Mouse (Mus musculus) intestine, postnatal 0 days (tissue): ENCODE results near the gene Oit3. TPM values are rescaled to one million over a fixed set of nuclear protein-coding genes. Genes with fewer than 3 reads are reported as not detected.

ENCODE experiments used
- ATAC-seq: fragments of 200-750 bp; cut with Nextera tagmentation; 2 replicates; pipeline ENCODE4 v1.8.0; 2017; ENCODE audit warnings: mild to moderate bottlenecking, moderate TSS enrichment, moderate library complexity
- H3K27ac ChIP-seq: fragments of 300-500 bp; sonication (generic); 2 replicates; pipeline ENCODE4 v1.5.1; 2014; ENCODE audit warnings: mild to moderate bottlenecking, low read depth, low read length, moderate library complexity
- H3K27me3 ChIP-seq: fragments of 300-500 bp; sonication (generic); replicated peaks from 2 replicates; pipeline ENCODE4 v1.6.1; 2014; ENCODE audit warnings: low read length, mixed read lengths; ENCODE audit not compliant: control insufficient read depth, insufficient read depth
- H3K36me3 ChIP-seq: fragments of 300-500 bp; sonication (generic); 2 replicates; pipeline ENCODE4 v1.6.1; 2014; ENCODE audit warnings: mild to moderate bottlenecking, moderate library complexity; ENCODE audit not compliant: control insufficient read depth, insufficient read depth
- H3K4me1 ChIP-seq: fragments of 300-500 bp; sonication (generic); replicated peaks from 2 replicates; pipeline ENCODE4 v1.6.1; 2014; ENCODE audit warnings: antibody characterized with exemption, low read length, mixed read lengths; ENCODE audit not compliant: control insufficient read depth, insufficient read depth
- H3K4me2 ChIP-seq: fragments of 300-500 bp; sonication (generic); replicated peaks from 2 replicates; pipeline ENCODE4 v1.6.1; 2014; ENCODE audit warnings: low read depth, mild to moderate bottlenecking, moderate library complexity
- H3K4me3 ChIP-seq: fragments of 300-500 bp; sonication (generic); 2 replicates; pipeline ENCODE4 v1.5.1; 2014; ENCODE audit warnings: low read depth, low read length
- H3K9ac ChIP-seq: fragments of 300-500 bp; sonication (generic); 2 replicates; pipeline ENCODE4 v1.6.1; 2014; ENCODE audit warnings: mild to moderate bottlenecking, low read depth, low read length
- H3K9me3 ChIP-seq: fragments of 300-500 bp; sonication (generic); 2 replicates; pipeline ENCODE4 v1.6.1; 2016; ENCODE audit warnings: mixed run types; ENCODE audit not compliant: control insufficient read depth
- CTCF ChIP-seq: sonication (generic); IDR thresholded peaks from 2 replicates; pipeline ENCODE4 v1.5.1; 2016; ENCODE audit warnings: low read depth, mild to moderate bottlenecking, control low read depth, antibody characterized with exemption, moderate library complexity
- WGBS: fragments of 180-500 bp; shearing (Covaris S2); extraction: QIAGEN DNeasy Blood & Tissue Kit; methylation state at CpG from one replicate; pipeline ENCODE4 v1.1.7; 2014; 5-methylcytosine and 5-hydroxymethylcytosine counted together
- polyA plus RNA-seq: library from polyadenylated mRNA; unstranded; fragments of >200 nt; fragmentation: Nextera tagmentation; extraction: Ambion mirVana; gene quantifications from 2 replicates; pipeline ENCODE4 v1.2.1, GENCODE M21; 2015

The Oit3 gene
- polyA plus RNA-seq, 1 experiment from 2014 or later, result 0.31 TPM

- Histone ChIP-seq H3K36me3 (no peaks in the 10 kb centered on the region), H3K4me2 (no peak overlapping the region), H3K4me3 (no peak overlapping the region), H3K4me1 (no peaks in the 10 kb centered on the region), H3K9ac (no peak overlapping the region), H3K9me3 (no peaks in the 10 kb centered on the region), H3K27ac (no peak overlapping the region), H3K27me3 (no peaks in the 10 kb centered on the region)
- ATAC-seq, result no peak
- TF ChIP-seq CTCF, result no peak
- WGBS, result 56% methylated on average over 2 of the region's 2 CpGs
Observed at GRCm38 (mm10) chr10:59380411-59380821, 61.2 kb downstream of the Oit3 start.

GRCm38 (mm10) chr10:59379927-59380326, 61.7 kb downstream of the Oit3 start:
- ATAC-seq, result no peak
- TF ChIP-seq CTCF, result no peak
- H3K27ac ChIP-seq, result no peak overlapping the region
- WGBS, result 24% methylated on average over 3 of the region's 3 CpGs
- no peaks in the 10 kb centered on the region for H3K4me1 ChIP-seq
- no peak overlapping the region for H3K9ac ChIP-seq
- no peaks in the 10 kb centered on the region for H3K27me3 ChIP-seq
- no peak overlapping the region for H3K4me3 ChIP-seq
- no peaks in the 10 kb centered on the region for H3K9me3 ChIP-seq
- H3K36me3 ChIP-seq, result no peaks in the 10 kb centered on the region
- H3K4me2 ChIP-seq, result no peak overlapping the region

GRCm38 (mm10) chr10:59378728-59379127, 62.9 kb downstream of the Oit3 start:
- Histone ChIP-seq H3K27ac (no peak overlapping the region), H3K4me3 (no peak overlapping the region), H3K9me3 (no peaks in the 10 kb centered on the region), H3K4me2 (no peak overlapping the region), H3K27me3 (no peaks in the 10 kb centered on the region), H3K9ac (no peak overlapping the region), H3K36me3 (no peaks in the 10 kb centered on the region), H3K4me1 (no peaks in the 10 kb centered on the region)
- 93% methylated on average over 4 of the region's 4 CpGs for WGBS
- ATAC-seq, result no peak
- TF ChIP-seq CTCF, result no peak

GRCm38 (mm10) chr10:59377906-59378305, 63.7 kb downstream of the Oit3 start:
- ATAC-seq, result no peak
- 66% methylated on average over 10 of the region's 10 CpGs for WGBS
- Histone ChIP-seq H3K27me3 (no peaks in the 10 kb centered on the region), H3K36me3 (no peaks in the 10 kb centered on the region), H3K9me3 (no peaks in the 10 kb centered on the region), H3K4me3 (no peak overlapping the region), H3K4me2 (no peak overlapping the region), H3K9ac (no peak overlapping the region), H3K4me1 (no peaks in the 10 kb centered on the region), H3K27ac (no peak overlapping the region)
- TF ChIP-seq CTCF, result no peak

Other genes with a start within 250 kb of the Oit3 start
- 18.8 and 21.5 TPM in 2 replicates for gene Sept10, start 219.9 kb downstream of the Oit3 start, polyA plus RNA-seq
- gene Sowahc, start 219.8 kb downstream of the Oit3 start, polyA plus RNA-seq, result 3.7 and 4.2 TPM in 2 replicates
- 8.7 TPM in 2 replicates for gene P4ha1, start 118.5 kb downstream of the Oit3 start, polyA plus RNA-seq
- gene Gm10273, start 46.1 kb downstream of the Oit3 start, polyA plus RNA-seq, result 3.4 and 10.3 TPM in 2 replicates
- gene Pla2g12b, start 38.1 kb downstream of the Oit3 start, polyA plus RNA-seq, result 105 and 108 TPM in 2 replicates
- gene Gm10322, start 174.3 kb upstream of the Oit3 start, polyA plus RNA-seq, result not detected in 2 replicates
- 63.3 and 65.2 TPM in 2 replicates for gene Mcu, start 174.9 kb upstream of the Oit3 start, polyA plus RNA-seq